Mouse (Mus musculus): Measurements from ENCODE around the gene Slirp. TPM values are rescaled to one million over a fixed set of nuclear protein-coding genes. Genes with fewer than 3 reads are reported as not detected.
"Not testable (repeated sequence)": the region's sequence is repeated elsewhere in the genome, so short reads cannot be mapped to it uniquely, and the experiment has no call there.

The Slirp gene
- polyA plus RNA-seq, 1 experiment from 2014 or later, result 281 TPM

- H3K4me3 ChIP-seq (ENCODE audit: low read depth, low read length), result peak overlapping the region; percentile 93
- H3K36me3 ChIP-seq (ENCODE audit: control insufficient read depth, insufficient read depth, low read length), result peaks cover 41% of the 10 kb centered on the region
- peaks cover 7% of the 10 kb centered on the region; the same call in 1 of the 2 replicates for H3K4me1 ChIP-seq (ENCODE audit: control insufficient read depth, insufficient read depth, low read length)
- WGBS, result 3% methylated on average over 16 of the region's 16 CpGs
- no peak for ATAC-seq (ENCODE audit: insufficient number of reproducible peaks, insufficient read depth, low FRiP score, low read depth)
- peak overlapping the region; percentile 81 for H3K4me2 ChIP-seq (replicated peaks; ENCODE audit: low read depth, low read length)
- H3K27ac ChIP-seq (ENCODE audit: low read length), result no peak overlapping the region
- H3K9ac ChIP-seq (replicated peaks; ENCODE audit: low read depth, low read length), result peak overlapping the region; percentile 14
- H3K27me3 ChIP-seq (ENCODE audit: control insufficient read depth, insufficient read depth, low read length), result no peaks in the 10 kb centered on the region
- no peaks in the 10 kb centered on the region for H3K9me3 ChIP-seq (ENCODE audit: control insufficient read depth, low read depth, low read length)
Measured at GRCm38 (mm10) chr12:87444211-87444610, 515 bp downstream of the Slirp start.

GRCm38 (mm10) chr12:87449456-87449855 lies 5.8 kb downstream of the Slirp start:
- WGBS, result 89% methylated on average over 9 of the region's 9 CpGs
- 0 out of 2 replicates have a peak, but pooled peaks cover 3% of the 10 kb centered on the region for H3K4me1 ChIP-seq (ENCODE audit: control insufficient read depth, insufficient read depth, low read length)
- no peaks in the 10 kb centered on the region for H3K9me3 ChIP-seq (ENCODE audit: control insufficient read depth, low read depth, low read length)
- H3K27me3 ChIP-seq (ENCODE audit: control insufficient read depth, insufficient read depth, low read length), result no peaks in the 10 kb centered on the region
- H3K4me2 ChIP-seq (replicated peaks; ENCODE audit: low read depth, low read length), result no peak overlapping the region
- H3K36me3 ChIP-seq (ENCODE audit: control insufficient read depth, insufficient read depth, low read length), result peaks cover 71% of the 10 kb centered on the region
- H3K4me3 ChIP-seq (ENCODE audit: low read depth, low read length), result no peak overlapping the region
- no peak for ATAC-seq (ENCODE audit: insufficient number of reproducible peaks, insufficient read depth, low FRiP score, low read depth)
- no peak overlapping the region for H3K9ac ChIP-seq (replicated peaks; ENCODE audit: low read depth, low read length)
- H3K27ac ChIP-seq (ENCODE audit: low read length), result no peak overlapping the region

GRCm38 (mm10) chr12:87464678-87465297 lies 21.1 kb downstream of the Slirp start:
- H3K9me3 ChIP-seq (ENCODE audit: control insufficient read depth, low read depth, low read length), result no peaks in the 10 kb centered on the region
- no peaks in the 10 kb centered on the region for H3K27me3 ChIP-seq (ENCODE audit: control insufficient read depth, insufficient read depth, low read length)
- H3K9ac ChIP-seq (replicated peaks; ENCODE audit: low read depth, low read length), result no peak overlapping the region
- no peak for ATAC-seq (ENCODE audit: insufficient number of reproducible peaks, insufficient read depth, low FRiP score, low read depth)
- H3K4me2 ChIP-seq (replicated peaks; ENCODE audit: low read depth, low read length), result no peak overlapping the region
- peaks cover 59% of the 10 kb centered on the region for H3K36me3 ChIP-seq (ENCODE audit: control insufficient read depth, insufficient read depth, low read length)
- no peak overlapping the region for H3K4me3 ChIP-seq (ENCODE audit: low read depth, low read length)
- 85% methylated on average over 6 of the region's 6 CpGs for WGBS
- no peak overlapping the region for H3K27ac ChIP-seq (ENCODE audit: low read length)
- no peaks in the 10 kb centered on the region for H3K4me1 ChIP-seq (ENCODE audit: control insufficient read depth, insufficient read depth, low read length)

GRCm38 (mm10) chr12:87470263-87471136 lies 26.8 kb downstream of the Slirp start:
- 0 out of 2 replicates have a peak overlapping the region, but pooled peaks have one; percentile 71 for H3K4me3 ChIP-seq (ENCODE audit: low read depth, low read length)
- H3K36me3 ChIP-seq (ENCODE audit: control insufficient read depth, insufficient read depth, low read length), result peaks cover 16% of the 10 kb centered on the region
- H3K4me1 ChIP-seq (ENCODE audit: control insufficient read depth, insufficient read depth, low read length), result peaks cover 9% of the 10 kb centered on the region
- no peaks in the 10 kb centered on the region for H3K27me3 ChIP-seq (ENCODE audit: control insufficient read depth, insufficient read depth, low read length)
- ATAC-seq (ENCODE audit: insufficient number of reproducible peaks, insufficient read depth, low FRiP score, low read depth), result no peak
- H3K9ac ChIP-seq (replicated peaks; ENCODE audit: low read depth, low read length), result no peak overlapping the region
- no peak overlapping the region for H3K27ac ChIP-seq (ENCODE audit: low read length)
- peak overlapping the region; percentile 51 for H3K4me2 ChIP-seq (replicated peaks; ENCODE audit: low read depth, low read length)
- H3K9me3 ChIP-seq (ENCODE audit: control insufficient read depth, low read depth, low read length), result no peaks in the 10 kb centered on the region
- 49% methylated on average over 7 of the region's 7 CpGs for WGBS

GRCm38 (mm10) chr12:87471421-87471963 lies 27.8 kb downstream of the Slirp start:
- Histone ChIP-seq H3K9me3 (ENCODE audit: control insufficient read depth, low read depth, low read length) (no peaks in the 10 kb centered on the region), H3K4me1 (ENCODE audit: control insufficient read depth, insufficient read depth, low read length) (peaks cover 9% of the 10 kb centered on the region), H3K27ac (ENCODE audit: low read length) (peak overlapping the region; percentile 71), H3K4me2 (replicated peaks; ENCODE audit: low read depth, low read length) (peak overlapping the region; percentile 51), H3K27me3 (ENCODE audit: control insufficient read depth, insufficient read depth, low read length) (no peaks in the 10 kb centered on the region), H3K9ac (replicated peaks; ENCODE audit: low read depth, low read length) (peak overlapping the region; percentile 72), H3K4me3 (ENCODE audit: low read depth, low read length) (peak overlapping the region; percentile 71), H3K36me3 (ENCODE audit: control insufficient read depth, insufficient read depth, low read length) (peaks cover 13% of the 10 kb centered on the region)
- 1% methylated on average over 19 of the region's 19 CpGs for WGBS
- ATAC-seq (ENCODE audit: insufficient number of reproducible peaks, insufficient read depth, low FRiP score, low read depth), result no peak

GRCm38 (mm10) chr12:87471964-87472786 lies 28.5 kb downstream of the Slirp start, which contains the start of gene Snw1:
Snw1 (minus strand) TSS chr12:87472274.
- Histone ChIP-seq H3K4me1 (ENCODE audit: control insufficient read depth, insufficient read depth, low read length) (peaks cover 9% of the 10 kb centered on the region), H3K9ac (replicated peaks; ENCODE audit: low read depth, low read length) (peak within 1 kb of the TSS; percentile 72), H3K9me3 (ENCODE audit: control insufficient read depth, low read depth, low read length) (no peaks in the 10 kb centered on the region), H3K36me3 (ENCODE audit: control insufficient read depth, insufficient read depth, low read length) (peaks cover 6% of the 10 kb centered on the region; the same call in 1 of the 2 replicates), H3K27me3 (ENCODE audit: control insufficient read depth, insufficient read depth, low read length) (no peaks in the 10 kb centered on the region), H3K27ac (ENCODE audit: low read length) (peak within 1 kb of the TSS; percentile 71), H3K4me3 (ENCODE audit: low read depth, low read length) (peak within 1 kb of the TSS; percentile 71), H3K4me2 (replicated peaks; ENCODE audit: low read depth, low read length) (peak within 1 kb of the TSS; percentile 51)
- WGBS, result 3% methylated on average over 45 of the region's 45 CpGs
- peak; percentile 94 for ATAC-seq (ENCODE audit: insufficient number of reproducible peaks, insufficient read depth, low FRiP score, low read depth)

- Histone ChIP-seq H3K27me3 (ENCODE audit: control insufficient read depth, insufficient read depth, low read length) (no peaks in the 10 kb centered on the region), H3K27ac (ENCODE audit: low read length) (no peak overlapping the region), H3K4me1 (ENCODE audit: control insufficient read depth, insufficient read depth, low read length) (peaks cover 9% of the 10 kb centered on the region), H3K36me3 (ENCODE audit: control insufficient read depth, insufficient read depth, low read length) (no peaks in the 10 kb centered on the region), H3K9me3 (ENCODE audit: control insufficient read depth, low read depth, low read length) (no peaks in the 10 kb centered on the region), H3K4me3 (ENCODE audit: low read depth, low read length) (no peak overlapping the region), H3K9ac (replicated peaks; ENCODE audit: low read depth, low read length) (no peak overlapping the region), H3K4me2 (replicated peaks; ENCODE audit: low read depth, low read length) (no peak overlapping the region)
- ATAC-seq (ENCODE audit: insufficient number of reproducible peaks, insufficient read depth, low FRiP score, low read depth), result no peak
- WGBS, result 77% methylated on average over 3 of the region's 3 CpGs
Measured at GRCm38 (mm10) chr12:87474756-87475155, 31.1 kb downstream of the Slirp start.

GRCm38 (mm10) chr12:87482482-87482881 lies 38.8 kb downstream of the Slirp start:
- not testable (repeated sequence) for H3K4me1 ChIP-seq (ENCODE audit: control insufficient read depth, insufficient read depth, low read length); H3K4me2 ChIP-seq (replicated peaks; ENCODE audit: low read depth, low read length); H3K9me3 ChIP-seq (ENCODE audit: control insufficient read depth, low read depth, low read length); H3K36me3 ChIP-seq (ENCODE audit: control insufficient read depth, insufficient read depth, low read length); H3K27me3 ChIP-seq (ENCODE audit: control insufficient read depth, insufficient read depth, low read length); ATAC-seq (ENCODE audit: insufficient number of reproducible peaks, insufficient read depth, low FRiP score, low read depth); H3K4me3 ChIP-seq (ENCODE audit: low read depth, low read length); H3K9ac ChIP-seq (replicated peaks; ENCODE audit: low read depth, low read length); H3K27ac ChIP-seq (ENCODE audit: low read length)
- WGBS, result 79% methylated on average over 5 of the region's 5 CpGs
